Mouse (Mus musculus): ENCODE results near the gene Egln1. TPM values are rescaled to one million over a fixed set of nuclear protein-coding genes. Genes with fewer than 3 reads are reported as not detected.

The Egln1 gene
- polyA plus RNA-seq, 1 experiment from 2014 or later: 7.7 TPM

DNA sequence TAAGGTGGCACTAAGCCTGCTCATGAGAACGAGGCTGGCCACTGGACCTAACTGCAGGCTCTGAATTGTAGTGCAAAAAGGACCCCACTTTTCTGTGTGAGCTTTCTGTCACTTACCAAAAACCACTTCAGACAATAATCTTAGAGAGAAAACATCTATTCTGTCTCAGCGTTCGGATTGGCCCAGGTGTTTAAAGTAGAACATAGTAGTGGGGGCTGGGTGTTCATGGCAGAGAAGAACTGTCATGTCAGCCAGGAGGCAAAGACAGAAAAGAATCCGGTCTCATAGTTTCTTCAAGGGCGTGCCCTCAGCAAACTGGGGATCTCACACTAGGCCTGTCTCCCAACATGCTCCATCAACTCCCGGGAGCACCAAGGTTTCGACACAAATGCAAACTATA is 28.9 kb upstream of the Egln1 start:
- no peak for TF ChIP-seq CTCF (IDR thresholded peaks at IDR 0.05)
- H3K27ac ChIP-seq (ENCODE audit: low read length): no peak overlapping the region
- no peak overlapping the region for H3K4me3 ChIP-seq (ENCODE audit: low read depth, low read length)
- WGBS: 69% methylated on average over 7 of the region's 7 CpGs
- no peaks in the 10 kb centered on the region for H3K9me3 ChIP-seq (ENCODE audit: low read length)
- ATAC-seq: no peak
- DNase-seq (ENCODE audit: low spot score): no peak
- H3K4me1 ChIP-seq (ENCODE audit: insufficient read depth, low read depth, low read length): no peaks in the 10 kb centered on the region
- no peak overlapping the region for H3K4me2 ChIP-seq (replicated peaks; ENCODE audit: low read depth, low read length)
- no peaks in the 10 kb centered on the region for H3K27me3 ChIP-seq (replicated peaks; ENCODE audit: insufficient read depth, low read length)
- no peaks in the 10 kb centered on the region for H3K36me3 ChIP-seq (ENCODE audit: insufficient read depth, low read length)
- H3K9ac ChIP-seq (replicated peaks; ENCODE audit: low read depth): no peak overlapping the region

DNA sequence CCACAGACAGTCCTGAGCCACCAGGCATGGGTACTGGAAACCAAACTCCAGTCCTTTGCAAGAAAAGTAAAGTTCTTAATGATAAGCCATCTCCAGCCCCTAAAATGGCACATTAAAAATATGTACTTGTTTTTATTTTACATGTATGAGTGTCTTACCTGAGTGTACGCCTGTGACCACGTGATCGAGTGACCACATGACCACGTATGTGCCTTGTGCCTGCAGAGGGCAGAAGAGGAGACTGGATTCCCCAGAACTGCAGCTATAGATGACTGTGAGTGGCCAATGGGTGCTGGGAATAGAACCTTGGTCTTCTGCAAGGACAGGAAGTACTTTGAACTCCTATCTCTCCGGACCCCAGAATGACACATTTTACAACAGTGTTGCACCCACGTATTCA is 27.1 kb upstream of the Egln1 start:
- Histone ChIP-seq H3K27ac (ENCODE audit: low read length) (no peak overlapping the region), H3K4me1 (ENCODE audit: insufficient read depth, low read depth, low read length) (no peaks in the 10 kb centered on the region), H3K9me3 (ENCODE audit: low read length) (no peaks in the 10 kb centered on the region), H3K27me3 (replicated peaks; ENCODE audit: insufficient read depth, low read length) (no peaks in the 10 kb centered on the region), H3K4me3 (ENCODE audit: low read depth, low read length) (no peak overlapping the region), H3K4me2 (replicated peaks; ENCODE audit: low read depth, low read length) (no peak overlapping the region), H3K36me3 (ENCODE audit: insufficient read depth, low read length) (no peaks in the 10 kb centered on the region), H3K9ac (replicated peaks; ENCODE audit: low read depth) (no peak overlapping the region)
- ATAC-seq (no peak), DNase-seq (ENCODE audit: low spot score) (no peak)
- 86% methylated on average over 6 of the region's 6 CpGs for WGBS
- TF ChIP-seq EP300 (IDR thresholded peaks at IDR 0.05): no peak
- TF ChIP-seq CTCF (IDR thresholded peaks at IDR 0.05): no peak

DNA sequence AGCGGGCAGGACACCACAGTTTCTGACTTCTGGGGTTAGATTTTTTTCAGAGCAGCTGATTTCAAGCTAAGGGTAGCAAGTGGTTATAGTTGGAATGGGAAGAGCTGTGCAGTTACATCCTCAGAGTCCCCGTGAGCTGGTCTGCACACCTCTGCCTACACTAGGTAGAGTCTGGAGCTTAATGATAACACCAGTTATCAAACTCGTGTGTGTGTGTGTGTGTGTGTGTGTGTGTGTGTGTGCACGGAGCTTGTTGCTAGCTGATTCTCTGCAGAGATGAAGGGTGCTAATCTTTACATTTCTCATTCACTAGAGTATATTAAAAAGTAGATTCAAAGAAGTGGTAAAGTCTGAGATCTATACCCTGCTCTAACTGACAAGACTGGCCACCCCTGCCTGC is 25.1 kb upstream of the Egln1 start:
- H3K4me2 ChIP-seq (replicated peaks; ENCODE audit: low read depth, low read length): no peak overlapping the region

DNA sequence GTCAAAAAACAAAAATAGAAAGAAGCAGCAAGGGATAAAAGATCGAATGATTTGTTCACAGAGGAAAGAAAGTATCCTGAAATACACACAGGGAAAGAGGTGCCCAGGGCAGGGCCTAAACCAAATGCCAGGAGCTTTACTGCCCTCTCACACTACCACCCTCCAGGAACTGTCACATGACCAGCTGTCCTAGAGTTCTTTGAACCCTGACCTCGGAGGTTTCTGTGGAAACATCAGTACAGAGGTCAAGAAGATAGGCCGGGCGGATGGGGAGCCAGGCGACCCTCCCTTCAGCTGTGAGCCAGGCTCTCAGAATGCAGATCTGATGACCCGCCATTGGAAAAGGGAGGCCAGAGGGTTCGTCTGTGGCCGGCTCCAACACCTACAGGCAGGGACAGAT is 24.1 kb upstream of the Egln1 start:
- Histone ChIP-seq H3K9ac (replicated peaks; ENCODE audit: low read depth) (no peak overlapping the region), H3K27me3 (replicated peaks; ENCODE audit: insufficient read depth, low read length) (no peaks in the 10 kb centered on the region), H3K4me2 (replicated peaks; ENCODE audit: low read depth, low read length) (no peak overlapping the region), H3K27ac (ENCODE audit: low read length) (no peak overlapping the region), H3K36me3 (ENCODE audit: insufficient read depth, low read length) (no peaks in the 10 kb centered on the region), H3K9me3 (ENCODE audit: low read length) (no peaks in the 10 kb centered on the region), H3K4me1 (ENCODE audit: insufficient read depth, low read depth, low read length) (no peaks in the 10 kb centered on the region), H3K4me3 (ENCODE audit: low read depth, low read length) (no peak overlapping the region)
- 75% methylated on average over 8 of the region's 8 CpGs for WGBS
- ATAC-seq (no peak), DNase-seq (ENCODE audit: low spot score) (no peak)
- TF ChIP-seq EP300 (IDR thresholded peaks at IDR 0.05) (no peak), CTCF (IDR thresholded peaks at IDR 0.05) (no peak)

More for the DNA sequence above, 25.1 kb upstream of the Egln1 start:
- no peaks in the 10 kb centered on the region for H3K27me3 ChIP-seq (replicated peaks; ENCODE audit: insufficient read depth, low read length)
- no peaks in the 10 kb centered on the region for H3K9me3 ChIP-seq (ENCODE audit: low read length)
- ATAC-seq (no peak), DNase-seq (ENCODE audit: low spot score) (no peak)
- H3K9ac ChIP-seq (replicated peaks; ENCODE audit: low read depth): no peak overlapping the region
- no peak overlapping the region for H3K4me3 ChIP-seq (ENCODE audit: low read depth, low read length)
- TF ChIP-seq EP300 (IDR thresholded peaks at IDR 0.05) (no peak), CTCF (IDR thresholded peaks at IDR 0.05) (no peak)
- no peaks in the 10 kb centered on the region for H3K36me3 ChIP-seq (ENCODE audit: insufficient read depth, low read length)
- 64% methylated on average over 4 of the region's 4 CpGs for WGBS
- H3K4me1 ChIP-seq (ENCODE audit: insufficient read depth, low read depth, low read length): no peaks in the 10 kb centered on the region
- no peak overlapping the region for H3K27ac ChIP-seq (ENCODE audit: low read length)

DNA sequence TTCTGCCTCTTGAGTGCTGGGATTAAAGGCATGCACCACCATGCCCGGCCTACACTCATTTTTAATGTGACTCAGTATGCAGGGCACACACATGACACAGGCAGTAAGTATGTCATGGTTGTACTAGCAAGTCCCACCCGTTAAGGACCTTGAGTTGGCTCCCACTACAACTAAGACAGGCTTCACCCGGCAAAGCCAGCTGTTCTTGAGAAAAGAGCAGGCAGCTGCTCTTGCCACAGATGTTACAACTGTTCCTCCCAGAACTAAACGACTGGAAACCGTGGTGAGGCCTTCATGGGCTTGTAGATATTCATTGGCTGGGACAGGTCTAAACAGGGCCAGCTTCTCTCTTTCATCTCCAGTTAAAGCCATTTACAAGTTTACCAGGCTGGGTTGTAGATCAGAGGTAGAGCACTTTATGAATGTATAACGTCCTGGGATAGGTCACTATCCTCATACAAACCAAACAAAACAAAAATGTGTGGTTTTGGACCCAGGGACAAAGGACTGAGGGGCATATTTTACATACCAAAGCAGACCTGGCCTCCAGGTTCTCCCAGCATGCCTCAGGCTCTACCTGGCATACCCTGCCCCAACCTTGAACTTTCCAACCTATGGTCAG is 21.3 kb upstream of the Egln1 start:
- Histone ChIP-seq H3K9me3 (ENCODE audit: low read length) (no peaks in the 10 kb centered on the region), H3K36me3 (ENCODE audit: insufficient read depth, low read length) (no peaks in the 10 kb centered on the region), H3K27me3 (replicated peaks; ENCODE audit: insufficient read depth, low read length) (no peaks in the 10 kb centered on the region), H3K27ac (ENCODE audit: low read length) (no peak overlapping the region), H3K4me3 (ENCODE audit: low read depth, low read length) (no peak overlapping the region), H3K4me1 (ENCODE audit: insufficient read depth, low read depth, low read length) (no peaks in the 10 kb centered on the region), H3K9ac (replicated peaks; ENCODE audit: low read depth) (no peak overlapping the region), H3K4me2 (replicated peaks; ENCODE audit: low read depth, low read length) (no peak overlapping the region)
- ATAC-seq: 0 out of 2 replicates have a peak, but pooled peaks have one; percentile 32
- 56% methylated on average over 6 of the region's 6 CpGs for WGBS
- DNase-seq (ENCODE audit: low spot score): peak; percentile 30
- TF ChIP-seq EP300 (IDR thresholded peaks at IDR 0.05) (no peak), CTCF (IDR thresholded peaks at IDR 0.05) (no peak)

DNA sequence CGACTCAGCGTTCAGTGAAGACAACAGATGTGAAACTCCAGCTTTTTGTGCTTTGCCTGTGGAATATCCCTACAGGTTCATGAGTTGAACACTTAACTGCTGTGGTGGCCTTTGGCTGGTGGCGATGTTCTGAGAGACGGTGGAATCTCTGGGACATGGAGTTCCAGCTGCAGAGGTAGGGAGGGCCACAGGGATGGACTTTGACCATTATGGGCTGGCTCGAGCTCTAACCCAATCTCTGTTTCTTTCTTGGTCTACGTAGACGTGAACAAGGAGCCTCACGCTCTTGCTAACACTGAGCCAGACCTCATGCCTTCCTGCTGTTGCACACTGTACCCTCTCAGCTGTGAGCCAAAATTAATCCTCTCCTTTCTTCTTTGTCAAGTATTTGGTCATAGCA is 15.8 kb upstream of the Egln1 start:
- DNase-seq (ENCODE audit: low spot score): no peak
- Histone ChIP-seq H3K9me3 (ENCODE audit: low read length) (no peaks in the 10 kb centered on the region), H3K4me2 (replicated peaks; ENCODE audit: low read depth, low read length) (no peak overlapping the region), H3K27me3 (replicated peaks; ENCODE audit: insufficient read depth, low read length) (no peaks in the 10 kb centered on the region), H3K36me3 (ENCODE audit: insufficient read depth, low read length) (no peaks in the 10 kb centered on the region), H3K9ac (replicated peaks; ENCODE audit: low read depth) (no peak overlapping the region), H3K27ac (ENCODE audit: low read length) (no peak overlapping the region), H3K4me1 (ENCODE audit: insufficient read depth, low read depth, low read length) (no peaks in the 10 kb centered on the region), H3K4me3 (ENCODE audit: low read depth, low read length) (no peak overlapping the region)
- WGBS: 89% methylated on average over 8 of the region's 8 CpGs
- no peak for ATAC-seq
- TF ChIP-seq EP300 (IDR thresholded peaks at IDR 0.05): no peak
- no peak for TF ChIP-seq CTCF (IDR thresholded peaks at IDR 0.05)

DNA sequence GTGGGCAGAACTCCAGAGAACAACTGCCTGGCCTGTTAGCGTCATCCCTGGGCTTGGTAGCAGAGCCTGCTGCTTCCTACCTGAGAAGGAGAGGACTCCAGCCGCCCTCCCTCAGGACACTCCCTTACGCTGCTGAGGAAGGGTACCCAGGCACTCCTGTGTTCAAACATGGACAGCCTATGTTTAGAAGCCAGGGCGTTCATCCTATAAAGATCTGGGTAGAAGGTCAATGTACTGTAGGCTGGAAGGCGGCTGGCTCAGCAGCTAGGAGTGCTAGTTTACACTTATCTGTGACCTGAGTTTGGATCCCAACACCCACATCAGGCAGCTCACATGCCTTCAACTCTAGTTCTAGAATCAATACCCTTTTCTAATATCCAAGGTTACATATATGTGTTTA is 14.1 kb upstream of the Egln1 start:
- no peaks in the 10 kb centered on the region for H3K4me1 ChIP-seq (ENCODE audit: insufficient read depth, low read depth, low read length)
- TF ChIP-seq CTCF (IDR thresholded peaks at IDR 0.05) (no peak), EP300 (IDR thresholded peaks at IDR 0.05) (no peak)
- 95% methylated on average over 5 of the region's 5 CpGs for WGBS
- ATAC-seq: no peak
- no peaks in the 10 kb centered on the region for H3K9me3 ChIP-seq (ENCODE audit: low read length)
- H3K27me3 ChIP-seq (replicated peaks; ENCODE audit: insufficient read depth, low read length): no peaks in the 10 kb centered on the region
- H3K4me2 ChIP-seq (replicated peaks; ENCODE audit: low read depth, low read length): no peak overlapping the region
- H3K4me3 ChIP-seq (ENCODE audit: low read depth, low read length): no peak overlapping the region
- DNase-seq (ENCODE audit: low spot score): no peak
- no peak overlapping the region for H3K27ac ChIP-seq (ENCODE audit: low read length)
- no peak overlapping the region for H3K9ac ChIP-seq (replicated peaks; ENCODE audit: low read depth)
- H3K36me3 ChIP-seq (ENCODE audit: insufficient read depth, low read length): no peaks in the 10 kb centered on the region

Data from lung, postnatal 0 days (tissue).